Mouse (Mus musculus) limb, embryonic 11.5 days (tissue): ENCODE measurements around the gene Acer2. TPM values are rescaled to one million over a fixed set of nuclear protein-coding genes. Genes with fewer than 3 reads are reported as not detected.
A peak's percentile ranks its signal among the peaks of the same experiment; 100 is the strongest.

Experiments
- ATAC-seq: fragments of 200-750 bp; cut with Nextera tagmentation; 2 replicates; pipeline ENCODE4 v1.8.0; 2017; ENCODE audit warnings: low read depth; ENCODE audit not compliant: insufficient number of reproducible peaks, low FRiP score, low TSS enrichment
- DNase-seq: peaks from one replicate; pipeline ENCODE4 v3.0.0-alpha.2; 2015; ENCODE audit warnings: low spot score
- H3K27ac ChIP-seq: fragments of 300-500 bp; sonication (generic); replicated peaks from 2 replicates; pipeline ENCODE4 v1.5.1; 2014; ENCODE audit warnings: low read depth, mild to moderate bottlenecking, low read length
- H3K27me3 ChIP-seq: fragments of 300-500 bp; sonication (generic); 2 replicates; pipeline ENCODE4 v1.6.1; 2014; ENCODE audit warnings: mild to moderate bottlenecking, low read length, mixed read lengths; ENCODE audit not compliant: control insufficient read depth, insufficient read depth
- H3K36me3 ChIP-seq: fragments of 300-500 bp; sonication (generic); 2 replicates; pipeline ENCODE4 v1.6.1; 2014; ENCODE audit warnings: mild to moderate bottlenecking, low read length, moderate library complexity, mixed read lengths; ENCODE audit not compliant: control insufficient read depth, insufficient read depth
- H3K4me1 ChIP-seq: fragments of 300-500 bp; sonication (generic); 2 replicates; pipeline ENCODE4 v1.6.1; 2014; ENCODE audit warnings: low read length, mixed read lengths; ENCODE audit not compliant: control insufficient read depth, insufficient read depth
- H3K4me2 ChIP-seq: fragments of 300-500 bp; sonication (generic); 2 replicates; pipeline ENCODE4 v1.6.1; 2014; ENCODE audit warnings: low read depth, mild to moderate bottlenecking, moderate library complexity; ENCODE audit not compliant: severe bottlenecking
- H3K4me3 ChIP-seq: fragments of 300-500 bp; sonication (generic); 2 replicates; pipeline ENCODE4 v1.5.1; 2014; ENCODE audit warnings: low read depth, low read length
- H3K9ac ChIP-seq: fragments of 300-500 bp; sonication (generic); 2 replicates; pipeline ENCODE4 v1.6.1; 2014; ENCODE audit warnings: mild to moderate bottlenecking, low read length
- H3K9me3 ChIP-seq: fragments of 300-500 bp; sonication (generic); 2 replicates; pipeline ENCODE4 v1.6.1; 2016; ENCODE audit warnings: low read length; ENCODE audit not compliant: control insufficient read depth
- WGBS: fragments of 180-500 bp; shearing (Covaris S2); extraction: QIAGEN DNeasy Blood & Tissue Kit; methylation state at CpG from one replicate; pipeline ENCODE4 v1.1.7; 2014; 5-methylcytosine and 5-hydroxymethylcytosine counted together
- polyA plus RNA-seq: library from polyadenylated mRNA; unstranded; fragments of >200 nt; fragmentation: Nextera tagmentation; extraction: Ambion mirVana; gene quantifications from 2 replicates; pipeline ENCODE4 v1.2.1, GENCODE M21; 2014

Acer2 gene
- polyA plus RNA-seq, 1 experiment from 2014 or later, result 22.2 TPM

- H3K27ac ChIP-seq, result no peak overlapping the region
- no peaks in the 10 kb centered on the region for H3K4me1 ChIP-seq
- H3K9me3 ChIP-seq, result no peaks in the 10 kb centered on the region
- no peaks in the 10 kb centered on the region for H3K36me3 ChIP-seq
- no peak overlapping the region for H3K9ac ChIP-seq
- WGBS, result 73% methylated on average over 6 of the region's 6 CpGs
- DNase-seq, result no peak
- no peak for ATAC-seq
- H3K27me3 ChIP-seq, result no peaks in the 10 kb centered on the region
- no peak overlapping the region for H3K4me3 ChIP-seq
- H3K4me2 ChIP-seq, result no peak overlapping the region
Measured at GRCm38 (mm10) chr4:86902351-86902750, 28.2 kb downstream of the Acer2 start.

GRCm38 (mm10) chr4:86904969-86905368 is 30.8 kb downstream of the Acer2 start:
- no peak overlapping the region for H3K27ac ChIP-seq
- ATAC-seq (no peak), DNase-seq (no peak)
- H3K4me2 ChIP-seq, result no peak overlapping the region
- no peaks in the 10 kb centered on the region for H3K4me1 ChIP-seq
- H3K36me3 ChIP-seq, result no peaks in the 10 kb centered on the region
- H3K27me3 ChIP-seq, result no peaks in the 10 kb centered on the region
- H3K9ac ChIP-seq, result no peak overlapping the region
- 36% methylated on average over 3 of the region's 3 CpGs for WGBS
- no peak overlapping the region for H3K4me3 ChIP-seq
- no peaks in the 10 kb centered on the region for H3K9me3 ChIP-seq

- H3K4me1 ChIP-seq, result no peaks in the 10 kb centered on the region
- WGBS, result 73% methylated on average over 1 of the region's 1 CpGs
- no peaks in the 10 kb centered on the region for H3K36me3 ChIP-seq
- no peak overlapping the region for H3K4me2 ChIP-seq
- no peak overlapping the region for H3K9ac ChIP-seq
- DNase-seq, result no peak
- no peaks in the 10 kb centered on the region for H3K27me3 ChIP-seq
- no peak overlapping the region for H3K27ac ChIP-seq
- H3K4me3 ChIP-seq, result no peak overlapping the region
- ATAC-seq, result no peak
- no peaks in the 10 kb centered on the region for H3K9me3 ChIP-seq
Measured at GRCm38 (mm10) chr4:86905869-86906268, 31.7 kb downstream of the Acer2 start.

- no peak overlapping the region for H3K4me3 ChIP-seq
- no peaks in the 10 kb centered on the region for H3K27me3 ChIP-seq
- 11% methylated on average over 18 of the region's 18 CpGs for WGBS
- peak; percentile 84 for ATAC-seq
- peak; percentile 76 for DNase-seq
- H3K9me3 ChIP-seq, result no peaks in the 10 kb centered on the region
- H3K4me1 ChIP-seq, result peaks cover 8% of the 10 kb centered on the region
- peak overlapping the region; percentile 59 for H3K27ac ChIP-seq
- H3K36me3 ChIP-seq, result no peaks in the 10 kb centered on the region
- H3K4me2 ChIP-seq, result peak overlapping the region; percentile 26; the same call in 1 of the 2 replicates
- H3K9ac ChIP-seq, result peak overlapping the region; percentile 43; the same call in 1 of the 2 replicates
Measured at GRCm38 (mm10) chr4:86911576-86912341, 37.6 kb downstream of the Acer2 start.

GRCm38 (mm10) chr4:86912757-86913156 is 38.6 kb downstream of the Acer2 start:
- Histone ChIP-seq H3K9me3 (no peaks in the 10 kb centered on the region), H3K4me1 (peaks cover 8% of the 10 kb centered on the region), H3K27me3 (no peaks in the 10 kb centered on the region), H3K27ac (no peak overlapping the region), H3K4me2 (no peak overlapping the region), H3K4me3 (no peak overlapping the region), H3K9ac (no peak overlapping the region), H3K36me3 (no peaks in the 10 kb centered on the region)
- WGBS, result 72% methylated on average over 7 of the region's 7 CpGs
- DNase-seq (no peak), ATAC-seq (no peak)

DNA sequence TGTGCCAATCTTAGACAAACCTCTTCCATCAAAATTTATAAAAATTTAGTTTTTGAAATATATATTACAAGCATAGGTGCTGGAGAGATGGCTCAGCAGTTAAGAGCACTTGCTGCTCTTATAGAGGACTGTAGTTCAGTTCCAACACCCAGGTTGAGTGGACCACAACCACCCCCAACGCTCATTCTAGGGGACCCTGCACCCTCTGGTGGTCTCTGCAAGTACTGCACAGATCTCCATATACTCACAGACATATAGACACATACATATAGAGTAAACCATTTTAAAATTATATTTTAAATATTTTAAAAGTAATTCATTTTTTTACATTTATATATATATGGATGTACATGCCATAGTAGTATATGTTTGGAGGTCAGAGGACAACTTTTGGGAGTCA is 41.9 kb downstream of the Acer2 start:
- H3K36me3 ChIP-seq, result no peaks in the 10 kb centered on the region
- no peak overlapping the region for H3K27ac ChIP-seq
- 59% methylated on average over 1 of the region's 1 CpGs for WGBS
- peaks cover 8% of the 10 kb centered on the region for H3K4me1 ChIP-seq
- H3K9me3 ChIP-seq, result no peaks in the 10 kb centered on the region
- DNase-seq, result no peak
- no peak for ATAC-seq
- no peaks in the 10 kb centered on the region for H3K27me3 ChIP-seq
- no peak overlapping the region for H3K4me2 ChIP-seq
- no peak overlapping the region for H3K9ac ChIP-seq
- H3K4me3 ChIP-seq, result no peak overlapping the region

- Histone ChIP-seq H3K9me3 (no peaks in the 10 kb centered on the region), H3K9ac (no peak overlapping the region), H3K36me3 (no peaks in the 10 kb centered on the region), H3K27me3 (no peaks in the 10 kb centered on the region), H3K27ac (no peak overlapping the region), H3K4me3 (no peak overlapping the region), H3K4me1 (no peaks in the 10 kb centered on the region), H3K4me2 (no peak overlapping the region)
- 91% methylated on average over 3 of the region's 3 CpGs for WGBS
- ATAC-seq, result no peak
- DNase-seq, result no peak
Measured at GRCm38 (mm10) chr4:86923476-86924055, 49.4 kb downstream of the Acer2 start.

GRCm38 (mm10) chr4:86924804-86925458 is 50.7 kb downstream of the Acer2 start:
- ATAC-seq, result no peak
- Histone ChIP-seq H3K4me2 (no peak overlapping the region), H3K27ac (no peak overlapping the region)

More at GRCm38 (mm10) chr4:86924804-86925458, 50.7 kb downstream of the Acer2 start:
- WGBS, result 6% methylated on average over 9 of the region's 9 CpGs
- H3K4me3 ChIP-seq, result no peak overlapping the region
- no peaks in the 10 kb centered on the region for H3K4me1 ChIP-seq
- peak; percentile 92 for DNase-seq
- H3K27me3 ChIP-seq, result no peaks in the 10 kb centered on the region
- H3K9me3 ChIP-seq, result no peaks in the 10 kb centered on the region
- H3K36me3 ChIP-seq, result no peaks in the 10 kb centered on the region
- H3K9ac ChIP-seq, result no peak overlapping the region
